Mouse (Mus musculus) left cerebral cortex, adult 9 months (tissue): Measurements from ENCODE around the gene Ptcd3.
"Not testable (repeated sequence)": the region's sequence is repeated elsewhere in the genome, so short reads cannot be mapped to it uniquely, and the experiment has no call there.

ENCODE experiments used
- DNase-seq, 2 experiments: peaks; one replicate each; pipeline ENCODE4 v3.0.0; 2022; ENCODE audit warnings: low spot score in 2 of 2

Ptcd3 gene

DNA sequence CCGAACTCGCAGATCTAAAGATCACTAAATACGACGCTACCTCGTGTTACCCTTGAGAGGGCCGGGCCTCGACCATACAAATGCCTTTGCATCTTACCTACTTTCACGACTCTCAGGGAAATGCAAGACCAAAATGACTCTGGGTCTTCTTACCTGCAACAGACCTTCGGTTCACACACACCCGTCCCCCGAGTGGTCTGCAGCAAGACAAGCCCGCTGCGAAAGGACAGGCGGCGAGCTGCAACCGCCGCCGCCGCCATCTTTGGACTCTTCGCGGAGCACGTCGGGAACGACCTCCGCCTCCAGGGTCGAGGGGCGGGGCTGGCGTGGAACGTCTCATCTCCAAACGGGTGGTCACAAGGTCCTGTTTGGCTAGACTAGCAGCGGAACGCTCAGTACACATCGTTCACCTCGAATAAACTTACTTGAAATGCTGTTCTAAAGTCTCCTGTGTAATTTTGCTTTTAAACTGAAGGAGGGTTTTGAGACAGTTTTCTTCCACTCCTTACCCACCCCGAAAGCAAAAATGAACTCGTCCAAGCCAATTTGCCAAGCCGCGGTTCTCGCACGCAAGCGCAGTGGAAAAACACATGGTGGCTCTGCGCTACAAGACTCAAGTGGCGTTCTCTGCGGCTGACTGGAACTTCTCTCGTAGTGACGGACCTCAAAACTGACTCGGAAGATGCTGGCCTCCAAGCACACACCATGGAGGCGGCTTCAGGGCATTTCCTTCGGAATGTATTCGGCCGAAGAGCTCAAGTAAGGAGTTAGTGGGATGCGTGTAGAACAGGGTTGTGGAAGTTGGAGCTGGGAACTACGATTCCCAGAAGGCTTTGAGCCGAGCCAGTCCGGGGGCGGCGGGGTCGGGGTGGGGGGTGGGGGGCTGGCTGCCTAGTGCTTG, at the start of gene Ptcd3, which contains the start of gene Polr1a:
Gene Ptcd3, minus strand, starts transcription at position 270 of the 901 bp plus-strand sequence.
Gene Polr1a, plus strand, starts transcription at position 573 of the 901 bp plus-strand sequence.
- DNase-seq = peak; percentile 80 to 92

DNA sequence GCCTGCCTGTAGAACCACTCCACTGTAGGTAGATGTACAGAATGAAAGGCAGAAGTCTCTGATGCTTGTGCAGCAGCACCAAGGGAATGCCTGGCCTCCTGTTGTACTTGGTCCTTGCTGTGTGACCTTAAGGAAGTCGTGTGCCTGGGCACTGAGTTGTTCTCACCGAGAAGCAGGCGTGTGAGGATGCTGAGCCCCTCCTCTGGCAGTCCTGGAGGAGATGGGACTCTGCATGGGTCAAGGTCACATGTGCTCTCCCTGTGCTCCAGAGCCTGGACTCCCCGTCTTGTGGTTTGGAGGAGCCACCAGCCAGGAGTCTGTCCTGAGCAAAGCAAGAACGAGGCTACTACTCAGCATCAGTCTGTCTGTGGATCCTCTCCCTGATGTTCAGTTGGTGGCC, 42.6 kb upstream of the Ptcd3 start:
- DNase-seq = no peak

DNA sequence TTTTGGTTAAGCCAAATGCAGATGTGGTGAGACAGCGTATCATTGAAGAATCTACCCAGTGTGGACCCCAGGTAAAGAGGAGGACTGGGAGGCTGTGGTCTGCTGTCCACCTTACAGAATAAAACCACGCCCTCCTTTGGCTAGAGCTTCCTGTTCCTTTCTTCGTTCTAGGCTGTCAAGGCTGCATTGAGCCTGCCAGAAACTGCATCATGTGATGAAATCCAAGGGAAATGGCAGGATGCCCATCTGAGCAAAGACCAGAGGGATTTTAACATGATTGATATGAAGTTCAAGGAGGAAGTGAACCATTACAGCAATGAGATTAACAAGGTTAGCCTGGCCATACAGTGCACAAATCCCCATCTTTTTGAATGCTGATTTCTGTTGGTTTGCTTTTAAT, 42.0 kb upstream of the Ptcd3 start:
- DNase-seq = no peak

DNA sequence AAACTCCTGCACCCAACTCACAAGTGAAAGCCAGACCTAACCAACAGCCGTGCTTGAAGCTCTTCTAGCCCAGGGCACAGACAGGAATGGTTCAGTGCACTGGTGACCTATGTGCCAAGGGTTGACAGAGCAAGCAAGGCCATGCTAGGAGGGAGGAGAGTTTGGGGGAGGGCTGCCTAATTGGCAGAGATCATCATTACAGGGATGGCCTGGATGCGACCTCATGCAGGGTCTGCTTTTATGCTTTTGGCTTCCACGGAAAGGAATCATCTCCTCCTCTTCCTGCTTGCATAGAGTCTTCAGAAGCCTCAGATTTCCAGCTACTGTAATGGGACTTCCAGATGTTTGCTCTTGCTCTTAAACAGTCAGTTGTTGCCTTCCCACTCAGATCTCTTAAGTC, 41.2 kb upstream of the Ptcd3 start:
- DNase-seq = no peak

GRCm38 (mm10) chr6:71946121-71946520, 37.6 kb upstream of the Ptcd3 start:
- DNase-seq = no peak

GRCm38 (mm10) chr6:71945101-71945500, 36.6 kb upstream of the Ptcd3 start:
- no peak for DNase-seq

DNA sequence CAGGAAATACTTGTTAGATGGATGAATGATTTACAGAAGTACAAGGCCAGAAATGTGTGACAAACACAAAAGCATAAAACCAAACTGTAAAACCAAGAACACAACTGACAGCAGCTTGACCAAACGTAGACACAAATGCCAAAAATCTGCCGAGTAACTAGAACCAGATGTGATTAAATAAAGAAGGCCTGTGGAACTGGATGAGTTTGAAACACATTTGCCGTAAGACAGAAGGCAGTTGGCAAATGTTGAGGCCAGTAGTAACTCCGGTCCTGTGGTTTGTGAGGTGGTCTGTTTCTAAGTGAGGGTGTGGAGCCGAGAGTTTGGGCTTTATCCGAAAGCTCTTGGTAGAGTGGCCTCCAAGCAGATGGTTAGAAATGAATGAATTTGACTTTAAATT, 32.4 kb upstream of the Ptcd3 start:
- no peak for DNase-seq

DNA sequence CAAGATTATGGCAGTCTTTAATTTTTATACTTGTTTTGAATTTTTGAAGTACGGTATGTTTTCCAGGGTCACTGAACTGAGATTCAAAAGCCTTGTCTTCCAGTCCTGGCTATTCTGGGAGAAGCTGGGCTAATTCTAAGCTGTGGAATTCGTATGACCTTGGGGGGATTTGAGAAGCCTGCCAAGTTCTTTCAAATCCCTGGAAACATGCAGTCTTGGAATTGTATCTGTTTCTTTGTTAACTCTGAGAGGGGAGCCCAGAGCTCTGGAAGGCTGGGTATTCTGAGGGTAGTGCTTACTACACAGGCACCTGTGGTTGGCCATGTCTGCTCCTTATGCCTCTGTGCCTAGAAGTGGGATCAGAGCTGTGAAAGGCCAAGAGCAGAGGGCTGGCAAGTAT, 27.2 kb upstream of the Ptcd3 start:
- no peak for DNase-seq

DNA sequence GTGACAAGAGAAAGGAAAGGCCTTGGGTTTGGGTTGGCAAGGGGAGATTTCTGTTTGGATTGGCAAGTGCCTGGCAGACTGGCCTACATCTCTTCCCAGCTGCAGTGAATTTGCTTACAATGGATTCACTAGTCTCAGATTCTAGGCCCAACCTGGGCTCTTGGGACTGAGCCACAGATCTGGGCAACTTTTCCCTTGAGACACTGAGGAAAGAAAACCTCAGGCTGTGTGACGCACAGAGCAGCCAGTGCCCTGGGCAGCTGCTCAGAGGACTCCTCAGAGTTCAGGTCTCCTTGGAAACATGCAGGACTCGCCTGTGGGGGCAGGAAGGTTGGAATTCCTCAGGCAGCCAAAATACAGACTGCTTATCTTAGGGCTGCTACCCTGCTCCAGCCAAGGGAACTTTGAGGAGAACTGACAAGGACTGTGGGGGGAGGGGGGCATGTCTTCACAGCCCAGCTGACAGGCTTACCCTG, 25.6 kb upstream of the Ptcd3 start:
- DNase-seq = no peak

- DNase-seq = no peak
These were observed 23.8 kb upstream of the Ptcd3 start for GRCm38 (mm10) chr6:71932347-71932746.

- no peak for DNase-seq
These were observed 22.4 kb upstream of the Ptcd3 start for GRCm38 (mm10) chr6:71930830-71931437.

DNA sequence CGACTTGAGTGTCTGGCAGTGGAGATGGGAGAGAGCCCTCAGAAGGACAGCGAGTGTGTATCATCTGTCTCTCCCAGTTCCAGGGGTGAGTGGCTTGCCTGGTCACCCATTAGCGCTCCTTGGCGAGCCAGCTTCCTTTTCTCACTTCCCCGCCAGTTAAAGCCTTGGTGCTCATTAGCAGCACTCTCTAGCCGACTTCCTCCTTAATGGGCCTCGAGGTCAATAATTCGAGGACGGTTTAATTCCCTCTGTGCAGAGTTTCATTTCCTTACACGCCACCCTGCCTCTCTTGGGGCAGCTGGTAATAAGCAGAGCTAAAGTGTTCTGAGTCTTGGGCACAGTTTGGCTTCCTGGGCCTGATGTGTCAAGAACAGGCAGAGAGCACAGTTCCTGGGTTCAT, 21.5 kb upstream of the Ptcd3 start:
- no peak for DNase-seq

DNA sequence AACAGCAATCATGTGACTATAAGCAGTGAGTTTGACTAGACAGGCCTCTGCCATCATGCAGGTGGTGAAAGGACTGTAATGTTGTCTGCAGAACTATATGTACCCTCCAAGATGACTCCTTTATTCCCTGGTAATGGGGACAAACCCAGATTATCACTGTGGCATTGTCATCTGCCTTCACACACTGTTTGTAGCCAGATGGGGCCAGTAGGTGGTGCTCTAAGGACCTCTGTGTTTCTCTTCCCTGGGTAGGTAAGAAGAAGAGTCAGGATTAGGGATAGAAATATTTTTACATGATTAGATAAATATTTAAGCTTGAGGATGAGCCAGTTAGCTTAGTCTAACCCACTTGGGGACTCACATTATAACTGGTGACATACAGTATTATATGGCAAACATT, 19.4 kb upstream of the Ptcd3 start:
- peak in 1 of 2 experiments; percentile 71 for DNase-seq

GRCm38 (mm10) chr6:71925233-71925632, 16.7 kb upstream of the Ptcd3 start:
- not testable (repeated sequence) for DNase-seq

DNA sequence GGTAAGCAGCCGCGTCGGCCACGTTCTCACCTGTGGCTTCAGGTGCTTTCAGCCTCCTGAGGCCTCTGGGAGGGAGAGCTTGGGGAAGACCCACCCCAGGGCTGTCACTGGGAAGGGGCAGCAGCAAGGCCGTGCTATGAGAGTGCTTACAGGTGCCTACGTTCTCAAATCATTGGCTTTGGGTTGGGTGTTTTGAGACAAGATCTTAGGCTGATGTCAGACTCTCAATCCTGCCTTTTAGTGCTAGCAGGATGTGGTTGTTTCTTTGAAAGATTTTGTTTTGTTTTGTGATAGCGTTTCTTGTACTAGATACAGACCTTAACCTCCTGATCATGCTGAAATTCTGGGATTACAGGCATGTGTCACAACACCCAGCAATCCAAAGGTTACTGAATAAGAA, 12.2 kb upstream of the Ptcd3 start:
- DNase-seq = no peak

DNA sequence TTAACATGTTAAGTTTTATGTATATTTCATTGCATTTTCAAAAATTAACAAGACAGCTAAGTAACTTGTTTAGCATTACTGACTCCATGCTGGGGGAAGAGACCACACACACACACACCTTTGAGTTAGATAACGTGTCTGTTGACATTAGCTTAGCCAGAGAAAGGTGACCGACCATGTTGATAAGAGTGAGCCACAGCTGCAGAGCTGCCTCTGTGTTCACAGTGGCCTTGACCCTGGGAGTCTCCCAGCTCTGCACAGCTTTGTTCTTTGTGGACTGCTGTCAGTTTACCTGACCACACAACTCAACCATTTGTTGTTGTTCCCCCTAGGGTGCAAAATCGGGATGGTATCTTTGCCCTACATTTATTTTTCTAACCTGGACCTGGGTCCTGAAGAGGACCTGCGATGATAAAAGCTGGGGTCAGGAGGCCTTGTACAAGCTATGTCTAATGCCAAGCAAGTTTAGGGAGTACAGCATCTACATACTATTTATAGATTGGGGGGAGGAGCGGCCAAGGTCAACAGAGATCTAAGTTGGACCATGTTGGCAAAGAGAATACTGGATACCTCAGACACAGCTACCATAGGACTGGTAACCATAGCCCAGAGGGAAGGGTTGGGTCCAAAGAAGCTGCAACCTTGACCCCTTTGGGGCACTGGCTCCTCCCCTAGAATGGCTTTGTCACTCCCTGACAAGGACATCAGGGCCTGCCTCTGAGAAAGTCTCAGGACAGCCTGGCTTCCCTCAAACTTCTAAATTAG, 3.3 kb upstream of the Ptcd3 start:
- DNase-seq = no peak

GRCm38 (mm10) chr6:71909840-71910239, 1.3 kb upstream of the Ptcd3 start:
- DNase-seq = no peak

DNA sequence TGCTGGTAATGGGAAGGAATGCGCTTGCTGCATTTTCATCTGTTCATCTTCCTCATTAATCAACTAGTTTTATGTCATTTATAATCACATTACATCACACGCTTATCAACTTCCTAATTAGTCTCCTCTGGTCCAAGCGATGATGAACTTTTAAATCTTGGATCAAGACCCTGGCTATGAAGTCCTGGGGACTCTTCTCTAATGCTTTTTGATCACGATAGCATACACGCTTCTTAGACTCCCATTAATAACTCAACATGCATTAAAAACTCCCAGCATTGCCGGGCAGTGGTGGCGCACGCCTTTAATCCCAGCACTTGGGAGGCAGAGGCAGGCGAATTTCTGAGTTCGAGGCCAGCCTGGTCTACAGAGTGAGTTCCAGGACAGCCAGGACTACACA, 834 bp upstream of the Ptcd3 start:
- DNase-seq = peak in 1 of 2 experiments; percentile 5

GRCm38 (mm10) chr6:71907702-71908235, 781 bp downstream of the Ptcd3 start:
- DNase-seq = no peak

DNA sequence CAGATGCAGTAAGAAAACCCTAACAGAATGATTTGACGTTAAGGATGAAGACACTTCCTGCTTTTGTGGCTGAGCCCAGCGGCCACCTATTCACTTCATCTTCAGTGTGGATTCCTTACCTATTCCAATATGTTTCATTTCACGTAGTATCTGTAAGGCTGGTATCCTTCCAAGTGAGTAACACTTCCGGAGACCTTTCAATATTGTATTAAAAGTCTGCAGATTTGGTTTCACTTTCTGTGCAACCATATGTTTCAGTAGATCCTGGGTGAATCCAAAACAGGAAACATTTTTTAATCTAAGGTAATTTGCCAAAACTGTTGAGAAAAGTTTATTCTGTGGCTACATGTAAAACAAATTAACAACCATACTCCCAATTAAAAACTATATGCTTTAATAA, 15.3 kb downstream of the Ptcd3 start:
- no peak for DNase-seq

DNA sequence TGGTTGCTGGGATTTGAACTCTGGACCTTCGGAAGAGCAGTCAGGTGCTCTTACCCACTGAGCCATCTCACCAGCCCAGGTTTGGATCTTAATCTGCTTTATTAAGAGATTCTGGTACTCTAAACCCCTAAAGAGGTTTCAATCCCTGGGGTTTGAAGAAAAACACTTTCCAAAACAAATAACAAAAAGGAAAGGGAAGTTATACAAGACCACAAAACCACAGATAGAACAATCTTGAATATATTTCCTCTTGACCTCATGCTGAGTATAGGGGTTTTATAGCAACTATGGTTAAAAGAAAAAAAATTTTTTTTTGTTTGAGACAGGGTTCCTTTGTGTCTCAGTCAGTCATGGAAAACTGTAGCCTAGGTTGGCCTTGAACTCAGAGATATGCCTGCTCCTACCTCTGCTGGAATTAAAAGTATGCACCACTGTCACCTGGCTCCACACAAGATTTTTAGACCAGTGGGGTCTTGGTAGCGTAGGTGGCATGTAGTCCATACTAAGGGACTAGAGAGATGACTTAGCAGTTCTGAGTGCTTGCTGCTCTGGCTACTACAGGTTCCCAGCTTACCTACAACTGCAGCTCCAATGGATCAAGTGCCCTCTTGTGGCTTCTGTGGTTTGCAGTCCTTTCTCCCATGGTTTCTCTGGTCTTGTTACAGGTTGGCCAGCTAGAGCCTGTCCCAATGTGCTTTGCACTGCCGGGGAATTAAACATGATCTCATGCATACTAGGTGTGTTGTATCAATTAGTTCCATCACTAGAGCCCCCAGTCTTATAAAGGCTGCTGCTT, 30.4 kb downstream of the Ptcd3 start:
- DNase-seq = no peak
